Mouse (Mus musculus): ENCODE data around the gene Retnlb. TPM values are rescaled to one million over a fixed set of nuclear protein-coding genes. Genes with fewer than 3 reads are reported as not detected.

Gene Retnlb
- not detected for polyA plus RNA-seq (2014; fragmentation: Illumina TruSeq; extraction: RNeasy Lipid Tissue Mini Kit (QIAGEN cat#74804); ENCODE audit: low replicate concordance)

DNA sequence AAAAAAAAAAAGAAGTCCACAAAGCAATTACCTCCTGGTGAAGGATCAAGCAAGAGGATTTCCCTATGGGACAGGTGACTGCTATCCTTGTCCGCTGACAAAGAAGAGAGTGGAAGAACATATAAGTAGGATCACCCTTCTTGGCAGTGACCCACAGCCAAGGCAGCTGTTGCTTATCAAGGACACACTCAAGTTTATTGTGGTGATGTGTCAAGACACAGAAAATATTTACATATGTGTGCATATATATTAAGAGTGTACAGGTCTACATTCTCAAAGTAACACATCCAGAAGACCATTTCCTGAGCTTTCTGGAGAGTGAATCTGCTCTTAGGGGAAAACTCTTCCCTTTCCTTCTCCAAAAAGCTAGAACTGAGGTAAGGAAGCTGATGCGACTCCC is at the start of gene Retnlb:
Gene Retnlb, plus strand, starts transcription at position 162 of the 400 bp plus-strand sequence.

GRCm38 (mm10) chr16:48771971-48772445 is 44.6 kb upstream of the Retnlb start, which contains the start of gene Trat1:
TSS of gene Trat1 (minus strand) at chr16:48772021.

DNA sequence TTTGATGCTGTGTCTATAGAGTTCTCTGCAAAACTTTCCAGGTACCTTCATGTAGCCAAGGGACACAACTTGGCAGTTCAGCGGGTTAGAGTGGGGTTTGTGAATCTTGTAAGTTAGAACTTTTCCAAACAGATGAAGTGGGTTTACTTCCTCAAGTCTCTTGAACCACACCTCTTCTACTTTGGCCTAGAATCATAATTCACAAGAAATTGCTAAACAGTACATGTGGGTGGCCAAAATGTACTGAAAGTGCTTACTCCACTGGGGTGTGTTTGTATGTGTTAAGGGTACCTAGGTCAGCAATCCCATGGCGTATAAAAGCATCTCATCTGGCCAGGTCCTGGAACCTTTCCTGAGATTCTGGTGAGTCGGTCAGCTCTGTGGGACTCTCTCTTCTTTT is 25.6 kb downstream of the Retnlb start, which contains the start of gene Retnla:
Gene Retnla, plus strand, starts transcription at position 286 of the 400 bp plus-strand sequence.

Other genes starting within 250 kb of the Retnlb start
- gene Trat1, start 44.8 kb upstream of the Retnlb start, polyA plus RNA-seq (2014; fragmentation: Illumina TruSeq; extraction: RNeasy Lipid Tissue Mini Kit (QIAGEN cat#74804); ENCODE audit: low replicate concordance): 1.4 TPM
- gene Retnla, start 25.7 kb downstream of the Retnlb start, polyA plus RNA-seq (2014; fragmentation: Illumina TruSeq; extraction: RNeasy Lipid Tissue Mini Kit (QIAGEN cat#74804); ENCODE audit: low replicate concordance): 3.3 TPM
- 3.7 TPM for gene Retnlg, start 55.8 kb downstream of the Retnlb start, polyA plus RNA-seq (2014; fragmentation: Illumina TruSeq; extraction: RNeasy Lipid Tissue Mini Kit (QIAGEN cat#74804); ENCODE audit: low replicate concordance)
- 12.2 TPM for gene Dzip3, start 177.3 kb downstream of the Retnlb start, polyA plus RNA-seq (2014; fragmentation: Illumina TruSeq; extraction: RNeasy Lipid Tissue Mini Kit (QIAGEN cat#74804); ENCODE audit: low replicate concordance)
- gene Cip2a, start 177.3 kb downstream of the Retnlb start, polyA plus RNA-seq (2014; fragmentation: Illumina TruSeq; extraction: RNeasy Lipid Tissue Mini Kit (QIAGEN cat#74804); ENCODE audit: low replicate concordance): 49.7 TPM
- not detected for gene Myh15, start 240.6 kb downstream of the Retnlb start, polyA plus RNA-seq (2014; fragmentation: Illumina TruSeq; extraction: RNeasy Lipid Tissue Mini Kit (QIAGEN cat#74804); ENCODE audit: low replicate concordance)